16 mouse cellular contexts compared by ENCODE assay signal in genomic region chr1:63430668-63431067, GRCm38 (mm10). TPM values are rescaled to one million over a fixed set of nuclear protein-coding genes. Genes with fewer than 3 reads are reported as not detected.
A peak's percentile ranks its signal among the peaks of the same experiment; 100 is the strongest.
DNase-seq lines count a peak whose midpoint lies in the region; ATAC-seq and TF ChIP-seq lines count a peak whose summit lies in the region.
"Had no signal": no experiment of that assay in that cellular context is flagged by ENCODE, and none has a peak within 500 bp of the region (broad histone marks: within the 10 kb centered on the region; RNA-seq: fewer than 3 reads in every experiment).

No protein-coding gene starts in this region.

- no peaks in the 10 kb centered on the region for H3K9me3 ChIP-seq in heart, embryonic 12.5 days (replicated peaks)
- no peaks in the 10 kb centered on the region for H3K9me3 ChIP-seq in lung, embryonic 14.5 days (ENCODE audit: low read depth, low read length)
- H3K9me3 ChIP-seq in hindbrain, embryonic 12.5 days (replicated peaks), result no peaks in the 10 kb centered on the region
- H3K9me3 ChIP-seq: limb, embryonic 15.5 days; neural tube, embryonic 12.5 days had no signal

- no peak for ATAC-seq in heart, embryonic 12.5 days (ENCODE audit: insufficient number of reproducible peaks, low FRiP score)
- ATAC-seq in lung, embryonic 14.5 days (ENCODE audit: insufficient read depth), result no peak
- ATAC-seq in hindbrain, embryonic 12.5 days (ENCODE audit: low FRiP score), result no peak
- ATAC-seq: activated CD4-positive, CD25-positive, alpha-beta regulatory T cell, adult 4 months; intestine, embryonic 16.5 days; midbrain, embryonic 16.5 days had no signal

- no peaks in the 10 kb centered on the region for H3K4me1 ChIP-seq in heart, embryonic 12.5 days (replicated peaks)
- no peaks in the 10 kb centered on the region for H3K4me1 ChIP-seq in lung, embryonic 14.5 days (ENCODE audit: insufficient read depth)
- H3K4me1 ChIP-seq in hindbrain, embryonic 12.5 days, result no peaks in the 10 kb centered on the region
- H3K4me1 ChIP-seq: limb, embryonic 15.5 days; neural tube, embryonic 12.5 days had no signal

- H3K27me3 ChIP-seq in heart, embryonic 12.5 days (replicated peaks), result no peaks in the 10 kb centered on the region
- no peaks in the 10 kb centered on the region for H3K27me3 ChIP-seq in lung, embryonic 14.5 days (ENCODE audit: insufficient read depth, low read length)
- no peaks in the 10 kb centered on the region for H3K27me3 ChIP-seq in hindbrain, embryonic 12.5 days
- H3K27me3 ChIP-seq: limb, embryonic 15.5 days; neural tube, embryonic 12.5 days had no signal

- no peaks in the 10 kb centered on the region for H3K36me3 ChIP-seq in heart, embryonic 12.5 days
- no peaks in the 10 kb centered on the region for H3K36me3 ChIP-seq in lung, embryonic 14.5 days (ENCODE audit: insufficient read depth)
- H3K36me3 ChIP-seq in hindbrain, embryonic 12.5 days, result no peaks in the 10 kb centered on the region
- H3K36me3 ChIP-seq: limb, embryonic 15.5 days; neural tube, embryonic 12.5 days had no signal

- H3K4me3 ChIP-seq in heart, embryonic 12.5 days, result no peak overlapping the region
- H3K4me3 ChIP-seq in lung, embryonic 14.5 days (ENCODE audit: low read depth, low read length), result no peak overlapping the region
- H3K4me3 ChIP-seq in hindbrain, embryonic 12.5 days, result no peak overlapping the region
- H3K4me3 ChIP-seq: erythroblast, embryonic 14.5 days; limb, embryonic 15.5 days; neural tube, embryonic 12.5 days had no signal

- no peak overlapping the region for H3K27ac ChIP-seq in heart, embryonic 12.5 days (ENCODE audit: poor library complexity, severe bottlenecking)
- no peak overlapping the region for H3K27ac ChIP-seq in lung, embryonic 14.5 days (ENCODE audit: low read depth)
- H3K27ac ChIP-seq in hindbrain, embryonic 12.5 days, result no peak overlapping the region
- H3K27ac ChIP-seq: limb, embryonic 15.5 days; neural tube, embryonic 12.5 days had no signal

- DNase-seq in heart, adult 8-10 months (ENCODE audit: low spot score), result peak; percentile 19
- DNase-seq in brain, adult 2 months (ENCODE audit: low read depth, low spot score), result peak; percentile 80
- DNase-seq in cerebellum, adult 9-11 months, result peak; percentile 80
- DNase-seq in lung, embryonic 14.5 days, result peak; percentile 30
- DNase-seq in right cerebral cortex, adult 2 months (ENCODE audit: low spot score in 2 of 2), result no peak
- no peak for DNase-seq in spleen, adult 18-20 months
- DNase-seq: kidney, postnatal 36 days; thymus, postnatal 4 days had no signal

- WGBS in heart, embryonic 12.5 days, result 60% methylated on average over 6 of the region's 6 CpGs
- WGBS in lung, embryonic 14.5 days, result 61% methylated on average over 6 of the region's 6 CpGs
- WGBS in hindbrain, embryonic 12.5 days, result 84% methylated on average over 6 of the region's 6 CpGs

- H3K4me2 ChIP-seq in heart, embryonic 12.5 days, result no peak overlapping the region
- no peak overlapping the region for H3K4me2 ChIP-seq in lung, embryonic 14.5 days
- no peak overlapping the region for H3K4me2 ChIP-seq in hindbrain, embryonic 12.5 days (replicated peaks)
- H3K4me2 ChIP-seq: limb, embryonic 15.5 days; neural tube, embryonic 12.5 days had no signal

- H3K9ac ChIP-seq in heart, embryonic 12.5 days, result no peak overlapping the region
- H3K9ac ChIP-seq in lung, embryonic 14.5 days, result no peak overlapping the region
- no peak overlapping the region for H3K9ac ChIP-seq in hindbrain, embryonic 12.5 days
- H3K9ac ChIP-seq: limb, embryonic 15.5 days; neural tube, embryonic 12.5 days had no signal

- TF ChIP-seq CTCF in lung, embryonic 14.5 days (IDR thresholded peaks at IDR 0.05; ENCODE audit: low read depth), result no peak

RNA-seq across cellular contexts. Expression of gene Adam23, which starts 15.0 kb away (rescaled TPM):
- total RNA-seq in heart, adult 8-10 months (2022), result 1 to 10 TPM; 1.9 to 2.8 (median 2.0) TPM
- 2.1 TPM in 2 replicates for polyA plus RNA-seq in heart, embryonic 12.5 days (2016; fragmentation: Nextera tagmentation; extraction: Ambion mirVana)
- polyA plus RNA-seq in lung, embryonic 14.5 days (2014; fragmentation: Nextera tagmentation; extraction: Ambion mirVana), result 1.2 and 1.3 TPM in 2 replicates
- polyA plus RNA-seq in hindbrain, embryonic 12.5 days (2016; fragmentation: Nextera tagmentation; extraction: Ambion mirVana), result 11.4 and 13.4 TPM in 2 replicates
- polyA plus RNA-seq: activated CD4-positive, CD25-positive, alpha-beta regulatory T cell, adult 4 months; erythroblast, embryonic 14.5 days had no signal

Comparison
In these comparisons a context has a peak if more than half of its experiments do, and no peak if none do; other contexts are left out.
1. DNase-seq: peak in heart, adult 8-10 months (single experiment), brain, adult 2 months (single experiment), cerebellum, adult 9-11 months (single experiment) and lung, embryonic 14.5 days (single experiment); none in right cerebral cortex, adult 2 months (0 of 2) and spleen, adult 18-20 months (0 of 2).